Mouse (Mus musculus): ENCODE measurements around the gene Actn4.

Gene Actn4

DNA sequence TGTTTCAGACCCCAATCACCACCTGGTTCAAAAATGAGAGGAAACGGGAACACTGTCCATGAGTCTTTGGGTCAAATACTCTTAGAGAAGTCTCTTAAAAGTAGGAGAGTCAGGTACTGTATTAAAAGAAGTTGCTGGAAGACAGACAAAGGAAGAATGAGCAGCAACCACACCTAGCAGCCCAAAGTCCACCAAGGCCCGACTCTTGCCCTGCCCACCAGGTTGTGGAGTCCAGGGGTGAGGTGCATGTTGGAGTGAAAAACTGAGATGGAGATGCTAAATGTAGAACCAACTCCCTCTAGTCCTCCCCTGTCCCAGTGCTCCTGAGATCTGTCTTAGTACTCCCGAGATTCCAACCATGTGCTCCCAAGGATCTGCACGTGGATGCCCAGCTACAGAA is 111.5 kb downstream of the Actn4 start:
- no peak for DNase-seq (ENCODE audit: low read depth, low spot score)

DNA sequence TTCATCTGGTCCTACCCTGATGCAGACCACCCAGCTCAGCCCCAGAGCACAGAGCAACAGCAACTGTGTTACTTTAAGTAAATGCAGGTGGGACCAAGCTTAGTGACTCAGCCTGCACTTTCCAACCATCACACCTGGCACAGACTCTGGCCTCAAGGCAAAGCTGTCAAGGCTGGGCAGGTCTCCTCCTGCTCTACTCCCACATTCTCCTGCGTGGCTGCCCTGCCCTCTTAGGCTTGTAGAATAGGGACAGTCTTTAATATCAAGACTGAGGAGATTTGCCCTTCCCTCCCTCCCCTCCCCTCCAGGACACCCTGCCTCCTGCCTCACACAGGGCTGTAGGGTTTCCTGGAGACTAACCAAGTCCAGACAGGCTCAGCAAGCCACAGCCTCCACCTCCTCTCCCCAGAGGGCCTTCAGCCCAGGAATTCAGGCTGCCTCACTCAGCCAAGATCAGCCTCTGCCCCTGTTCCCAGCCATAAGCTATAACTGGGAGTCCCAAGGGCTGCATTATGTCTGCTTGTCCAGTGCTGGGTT is 112.4 kb downstream of the Actn4 start:
- no peak for DNase-seq (ENCODE audit: low read depth, low spot score)

DNA sequence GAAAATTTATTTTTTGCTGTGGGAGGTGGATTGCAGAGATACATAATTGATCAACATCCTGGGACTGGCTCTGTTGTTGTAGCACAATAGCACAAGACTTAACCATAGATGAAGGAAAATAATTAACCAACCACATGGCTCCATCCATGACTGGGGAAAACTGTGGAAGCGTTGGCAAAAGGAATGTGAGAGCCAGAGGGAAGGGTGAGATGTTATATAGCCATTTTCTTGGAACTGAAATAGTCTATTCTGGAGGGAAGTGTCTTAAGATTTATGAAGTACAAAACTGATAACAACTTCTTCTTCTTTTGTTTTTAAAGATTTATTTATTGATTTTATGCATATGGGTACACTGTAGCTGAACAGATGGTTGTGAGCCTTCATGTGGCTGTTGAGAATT is 114.9 kb downstream of the Actn4 start:
- no peak for DNase-seq (ENCODE audit: low read depth, low spot score)

Data from mesoderm, embryonic 11.5 days (tissue).